Mouse (Mus musculus) embryonic fibroblast, embryonic 13.5 days (primary cell): ENCODE data around the gene Rabgap1l.

Source experiments
- CTCF ChIP-seq: IDR thresholded peaks from 2 replicates; pipeline ENCODE4 v1.5.1; 2011; ENCODE audit warnings: mild to moderate bottlenecking, control low read depth, low read length, moderate library complexity, borderline replicate concordance; ENCODE audit not compliant: insufficient read depth
- POLR2A ChIP-seq: IDR thresholded peaks from 2 replicates; pipeline ENCODE4 v1.6.1; 2011; ENCODE audit warnings: low read depth, mild to moderate bottlenecking, control low read depth, low read length, moderate library complexity

- TF ChIP-seq CTCF = no peak
- TF ChIP-seq POLR2A = no peak
Observed at GRCm38 (mm10) chr1:160790630-160791029, 2.4 kb downstream of the Rabgap1l start.
